Mouse (Mus musculus) urinary bladder, postnatal 36 days (tissue): ENCODE measurements around the gene Galntl5.
"Not testable (repeated sequence)": the region's sequence is repeated elsewhere in the genome, so short reads cannot be mapped to it uniquely, and the experiment has no call there.

Experiments used
- DNase-seq, 2 experiments: peaks; one replicate each; pipeline ENCODE4 v3.0.0; 2022; ENCODE audit warnings: low spot score in 2 of 2, mixed read lengths in 1 of 2

The Galntl5 gene

DNA sequence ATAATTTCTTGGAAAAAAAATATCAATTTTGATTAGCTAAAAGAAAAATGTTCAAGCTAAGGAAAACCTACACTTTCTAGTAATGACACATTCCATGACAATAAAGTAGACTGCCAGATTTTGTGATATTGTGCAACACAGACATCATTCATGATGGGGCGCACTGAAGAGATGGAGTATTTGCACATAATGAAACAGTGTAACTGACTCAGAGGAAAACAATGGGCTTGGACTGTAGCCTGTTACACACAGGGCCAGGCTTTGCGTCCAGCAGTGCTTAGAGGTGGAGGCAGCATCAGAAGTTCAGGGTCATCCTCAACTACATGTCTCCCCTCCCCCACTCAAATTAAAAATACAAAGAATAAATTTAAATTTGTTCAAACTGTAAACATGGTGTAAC, 9.3 kb downstream of the Galntl5 start:
- DNase-seq, result no peak

DNA sequence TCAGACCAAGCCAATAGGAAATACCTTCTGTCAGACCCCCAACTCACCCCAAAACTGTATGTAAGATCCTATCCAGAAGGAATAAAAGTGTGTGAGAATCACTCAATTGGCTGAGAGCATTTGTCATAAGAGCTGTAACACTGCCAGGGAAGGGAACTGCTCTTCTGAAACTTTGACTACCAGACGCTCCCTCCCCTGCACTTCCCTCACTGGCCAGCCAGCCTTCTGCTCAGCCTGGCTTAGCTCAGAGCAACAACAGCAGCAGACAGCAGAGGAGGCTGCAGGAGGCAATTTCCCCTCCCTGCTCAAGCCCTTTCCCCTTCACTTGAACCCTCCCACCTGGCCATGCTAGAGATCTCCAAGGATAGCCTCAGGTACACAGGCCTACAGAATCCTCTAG, 30.6 kb downstream of the Galntl5 start:
- no peak for DNase-seq

DNA sequence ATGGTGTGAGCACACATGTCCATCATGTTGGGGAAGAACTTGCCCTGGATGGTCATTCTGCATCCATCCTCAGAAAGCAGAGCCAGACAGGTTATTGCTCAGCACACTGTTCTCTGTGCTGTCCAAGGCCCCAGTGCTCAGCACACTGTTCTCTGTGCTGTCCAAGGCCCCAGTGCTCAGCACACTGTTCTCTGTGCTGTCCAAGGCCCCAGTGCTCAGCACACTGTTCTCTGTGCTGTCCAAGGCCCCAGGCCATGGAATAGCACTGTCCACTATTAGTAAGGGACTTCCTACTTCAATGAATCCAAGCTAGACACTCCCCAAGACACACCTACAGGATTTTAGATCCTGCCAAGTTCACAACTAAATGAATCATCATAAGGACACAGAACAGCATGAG, 32.0 kb downstream of the Galntl5 start:
- not testable (repeated sequence) for DNase-seq

DNA sequence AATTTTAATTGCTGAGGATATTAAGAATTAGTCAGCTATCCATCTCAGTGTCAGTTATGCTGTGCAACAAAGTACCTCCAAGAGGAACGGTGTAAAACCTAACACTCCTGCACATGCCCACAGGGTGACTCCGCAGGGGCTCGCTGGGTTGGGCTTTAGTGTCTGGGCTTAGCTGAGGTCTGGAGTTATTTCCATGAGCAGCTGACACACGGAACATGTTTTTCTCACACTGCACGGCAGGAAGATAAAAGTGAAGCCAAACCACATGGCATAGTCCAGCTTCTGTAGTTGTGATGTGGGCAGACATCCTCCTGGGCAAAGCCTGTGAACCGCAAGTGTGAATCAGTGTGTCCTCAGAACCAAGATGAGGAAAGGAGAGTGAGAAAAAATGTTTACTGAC, 33.7 kb downstream of the Galntl5 start:
- no peak for DNase-seq

DNA sequence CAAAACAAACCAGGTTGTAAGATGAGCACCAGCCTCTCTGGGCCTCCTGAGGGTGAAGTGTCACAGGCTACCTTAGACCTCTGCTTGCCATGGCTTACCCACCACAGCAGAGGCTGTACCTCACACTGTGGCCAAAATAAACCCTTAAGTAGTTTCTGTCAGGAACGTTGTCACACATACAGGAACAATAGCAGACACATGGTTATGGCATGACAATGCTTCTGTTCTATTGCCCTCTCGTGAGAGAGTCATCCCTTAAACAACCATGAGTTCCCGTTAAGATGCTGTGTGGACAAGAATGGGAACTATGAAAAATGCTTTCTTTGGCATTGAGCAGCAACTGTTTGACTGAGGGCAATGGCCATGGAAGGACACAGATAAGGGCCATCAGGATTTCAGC, 40.3 kb downstream of the Galntl5 start, which contains the start of gene Galnt11:
Galnt11 (plus strand) TSS at position 301 of the 400 bp plus-strand sequence.
- no peak for DNase-seq

DNA sequence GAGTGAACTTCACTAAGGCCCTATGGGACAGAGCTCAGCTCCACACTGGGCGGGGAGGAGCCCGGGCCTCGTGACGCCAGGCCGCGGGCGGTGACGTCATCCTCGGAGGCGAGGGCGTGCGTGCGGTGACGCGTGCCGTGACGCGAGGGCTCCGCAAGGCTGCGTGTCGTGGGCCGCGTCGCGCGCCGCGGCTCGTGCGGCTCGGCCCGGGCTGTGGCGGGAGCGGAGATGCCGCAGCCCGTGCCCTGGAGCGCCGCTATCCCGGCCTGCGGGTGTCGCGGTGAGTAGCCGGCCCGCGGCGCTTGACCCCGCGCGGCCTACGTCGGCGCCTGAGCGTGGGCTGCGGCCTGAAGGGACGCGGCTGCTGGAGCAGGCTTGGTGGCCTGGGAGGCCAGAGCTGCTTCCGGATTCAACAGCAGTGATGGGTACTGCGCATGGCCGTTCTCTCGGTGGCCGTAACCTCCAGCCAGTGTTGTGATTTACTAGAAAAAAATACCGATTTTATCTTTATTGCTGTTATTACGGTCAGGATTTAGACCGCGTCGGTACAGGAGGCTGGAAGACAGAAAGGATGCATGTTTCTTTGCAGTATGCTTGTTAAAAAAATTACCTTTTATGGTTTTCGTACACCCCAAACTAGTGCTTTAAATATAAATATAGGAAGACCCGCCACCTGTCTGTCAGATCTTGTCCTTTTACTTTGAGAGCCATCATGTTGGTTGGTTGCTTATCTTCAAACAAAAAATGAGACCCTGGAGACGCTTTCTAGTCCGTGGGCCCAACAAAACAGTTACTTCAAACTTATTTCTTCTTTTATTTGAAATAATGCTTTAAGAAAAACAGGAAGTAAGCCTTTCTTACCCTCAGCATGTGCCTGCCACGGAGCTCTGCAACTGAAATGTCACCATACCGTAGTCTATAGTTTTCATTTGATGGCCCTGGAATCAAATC, 41.8 kb downstream of the Galntl5 start, which contains the start of gene E130116L18Rik:
E130116L18Rik (minus strand) TSS at position 402 of the 951 bp plus-strand sequence.
- DNase-seq, result peak; percentile 78 to 83

DNA sequence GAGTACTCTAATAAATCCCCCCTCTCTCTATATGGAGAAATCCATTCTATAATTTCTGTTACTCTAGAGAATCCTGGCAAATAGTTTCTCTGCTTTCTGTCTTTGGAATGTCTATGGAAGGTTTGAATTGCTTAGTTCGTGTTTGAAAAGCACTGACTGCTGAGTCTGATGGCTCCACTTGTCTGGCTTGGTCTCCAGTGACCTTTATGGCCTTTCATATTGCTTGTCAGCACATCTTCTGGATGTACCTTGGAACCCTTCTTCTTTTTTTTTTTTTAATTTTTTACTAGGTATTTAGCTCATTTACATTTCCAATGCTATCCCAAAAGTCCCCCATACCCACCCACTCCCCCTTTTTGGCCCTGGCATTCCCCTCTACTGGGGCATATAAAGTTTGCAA, 43.1 kb downstream of the Galntl5 start:
- DNase-seq, result not testable (repeated sequence)

DNA sequence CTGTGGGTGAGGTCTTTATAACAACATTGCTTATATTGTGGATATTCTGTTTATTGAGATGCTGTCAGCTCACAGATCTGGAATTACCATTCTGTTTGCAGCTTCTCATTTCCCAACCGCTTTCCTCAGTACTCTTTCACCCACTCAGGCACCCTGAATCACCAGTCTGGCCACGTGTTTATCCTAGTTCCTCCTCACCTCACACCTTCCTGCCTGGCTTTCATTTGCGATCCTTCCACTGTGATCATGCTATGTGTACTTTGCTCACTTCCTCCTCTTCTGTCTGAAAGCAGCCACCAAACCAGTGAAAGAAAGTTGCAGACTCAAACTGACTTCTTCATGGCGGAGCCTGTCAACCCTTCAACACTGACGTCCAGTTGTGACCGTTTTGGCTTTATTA, 61.8 kb downstream of the Galntl5 start:
- DNase-seq, result peak in 1 of 2 experiments; percentile 23

DNA sequence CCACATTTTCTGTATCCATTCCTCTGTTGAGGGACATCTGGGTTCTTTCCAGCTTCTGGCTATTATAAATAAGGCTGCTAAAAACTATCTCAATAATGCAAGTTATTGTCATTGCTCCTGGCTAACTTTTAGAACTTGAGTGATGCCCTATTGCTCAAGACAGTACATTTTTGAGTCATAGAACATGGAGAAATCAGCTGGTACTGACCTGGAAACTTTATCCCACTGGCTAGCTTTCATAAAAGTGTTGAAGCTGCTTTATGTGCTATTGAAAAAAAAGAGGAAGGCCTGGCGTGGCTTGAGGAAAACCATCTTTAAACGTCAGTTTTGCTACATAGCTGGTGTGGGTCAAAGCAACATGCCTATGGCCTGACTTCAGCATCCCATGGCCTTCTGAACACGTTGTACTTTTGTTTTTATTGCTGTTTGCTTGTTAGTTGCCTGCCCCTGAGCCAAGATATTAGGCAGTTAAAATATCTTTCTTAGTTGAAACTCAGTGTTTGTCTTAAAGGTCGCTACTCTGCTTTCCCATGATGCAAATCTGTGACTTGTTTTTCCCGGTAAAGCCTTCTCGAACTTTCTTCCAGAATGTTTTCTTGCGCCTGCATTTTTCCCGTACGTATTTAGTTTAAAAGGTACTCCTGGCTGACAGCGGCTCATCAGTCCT, 64.7 kb downstream of the Galntl5 start:
- DNase-seq, result no peak

DNA sequence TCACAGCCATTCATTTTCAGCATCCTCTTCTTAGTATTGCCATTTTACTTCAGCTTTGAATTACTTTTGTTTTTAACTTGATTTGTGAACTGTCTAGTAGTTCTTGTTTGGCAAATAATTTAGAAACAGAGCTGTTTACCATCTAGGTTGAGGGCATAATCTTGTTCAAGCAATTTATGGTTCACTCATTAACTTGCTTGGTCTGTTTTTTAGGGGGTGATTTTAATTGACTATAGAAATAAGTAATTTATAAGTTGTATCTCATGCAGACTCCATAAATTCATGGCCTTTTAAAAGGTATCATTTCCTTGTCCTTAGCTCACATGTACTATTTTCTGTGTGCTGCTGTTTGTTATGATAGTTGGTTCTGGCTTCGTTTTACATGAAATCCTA, 65.2 kb downstream of the Galntl5 start:
- DNase-seq, result no peak

DNA sequence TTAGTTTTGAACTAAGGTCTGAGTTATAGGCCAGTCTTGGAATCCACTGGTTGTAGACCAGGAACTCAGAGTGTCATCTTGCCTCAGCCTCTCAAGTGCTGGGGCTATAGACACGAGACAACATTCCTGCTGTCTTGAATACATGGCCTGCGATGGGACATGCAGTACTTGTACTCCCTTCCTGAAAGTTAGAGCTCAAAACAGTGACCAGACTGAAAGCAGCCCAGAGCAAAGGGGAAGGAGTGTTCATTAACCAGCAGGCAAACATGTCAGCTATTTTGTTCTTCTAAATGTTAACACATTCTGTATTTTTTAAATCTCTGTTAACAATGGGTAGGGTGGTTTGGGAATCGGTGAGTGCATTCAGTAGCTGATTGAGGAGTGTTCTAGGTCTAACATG, 65.8 kb downstream of the Galntl5 start:
- no peak for DNase-seq

DNA sequence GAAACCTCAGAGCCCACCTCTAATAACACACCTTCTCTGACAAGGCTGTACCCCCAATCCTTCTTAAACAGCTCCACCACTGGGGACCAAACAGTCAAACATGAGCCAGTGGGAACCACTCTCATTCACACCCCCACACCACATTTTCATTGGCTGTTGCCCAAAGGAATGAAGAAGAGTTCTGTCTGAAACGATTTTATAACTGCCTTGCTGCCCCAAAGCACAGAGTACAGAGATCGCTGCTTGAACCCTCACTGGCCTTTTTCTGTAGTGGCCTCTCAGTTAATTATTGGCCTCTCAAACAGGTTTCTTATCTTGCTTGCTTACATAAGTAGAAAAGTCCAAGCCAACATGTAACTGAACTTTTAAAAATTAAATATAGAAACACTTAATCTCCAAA, 71.2 kb downstream of the Galntl5 start:
- DNase-seq, result no peak

DNA sequence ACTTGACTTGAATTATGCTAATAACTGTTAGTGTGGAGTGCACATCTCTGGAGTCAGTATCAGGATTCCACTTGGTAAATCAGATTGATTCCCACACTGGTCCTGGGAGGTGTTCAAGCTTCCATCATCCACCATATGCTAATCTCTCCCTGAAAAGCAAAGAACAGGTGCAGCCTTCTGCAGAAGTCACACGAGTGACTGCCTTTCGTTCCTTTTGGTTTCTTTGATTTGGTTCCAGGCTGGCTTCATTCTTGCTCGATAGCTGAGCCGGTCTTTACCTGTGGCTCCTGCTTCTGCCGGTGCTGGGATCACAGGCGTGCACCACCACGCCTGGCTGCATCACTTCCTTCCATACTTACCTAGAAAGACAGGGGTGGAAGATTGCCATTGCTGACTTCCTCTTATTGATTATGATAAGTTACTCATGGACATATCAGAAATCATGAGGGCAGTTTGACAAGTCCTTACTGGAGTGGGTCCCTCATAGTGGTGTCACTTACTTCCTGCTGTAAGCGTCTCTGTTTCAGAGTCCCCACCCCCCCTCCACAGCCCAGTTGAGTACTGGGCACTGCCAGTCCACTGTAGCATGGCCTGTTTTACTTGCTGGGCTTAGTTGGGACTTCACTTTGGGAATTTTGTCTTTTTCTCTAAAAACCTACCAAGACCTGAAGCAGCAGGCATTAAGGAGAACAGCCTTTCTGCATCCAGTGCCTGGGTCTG, 71.7 kb downstream of the Galntl5 start:
- DNase-seq, result no peak

DNA sequence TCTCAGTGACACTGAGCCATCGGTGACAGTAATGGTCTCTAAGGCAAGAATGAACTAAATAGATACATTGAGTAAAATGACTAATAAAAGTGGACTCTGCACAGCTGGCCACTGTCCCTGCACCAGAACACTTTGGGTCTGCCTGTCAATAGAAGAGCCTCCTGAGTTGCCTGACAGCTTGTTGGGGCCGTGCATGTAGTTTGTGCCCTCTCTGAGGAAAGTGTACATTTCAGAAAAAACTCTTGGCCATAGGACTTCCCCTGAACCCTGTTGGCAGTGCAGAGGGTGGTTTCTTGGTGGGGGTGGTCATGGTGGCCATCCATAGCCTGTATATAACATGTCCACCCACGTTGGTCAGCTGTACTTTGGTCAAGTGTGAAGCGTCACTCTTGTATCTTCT, 73.2 kb downstream of the Galntl5 start:
- no peak for DNase-seq

DNA sequence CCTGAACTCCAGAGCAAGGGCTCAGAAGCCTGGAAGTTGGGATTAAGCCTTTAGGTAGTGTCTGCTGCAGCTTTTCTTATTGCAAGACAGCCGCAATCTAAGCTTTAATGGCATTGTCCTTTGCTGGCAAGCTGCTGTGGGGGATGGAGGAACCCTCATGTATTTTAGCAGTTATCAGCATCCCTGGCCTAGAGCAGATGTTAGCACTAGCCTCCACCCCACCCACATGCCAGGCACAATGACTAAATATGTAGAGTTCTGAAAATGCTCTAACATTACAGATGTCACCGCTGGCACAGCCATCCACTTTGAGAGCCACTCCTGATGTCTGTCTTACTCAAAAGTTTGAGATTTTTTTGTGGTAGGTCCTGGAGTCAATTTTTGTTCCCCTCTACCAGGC, 75.4 kb downstream of the Galntl5 start:
- DNase-seq, result no peak

DNA sequence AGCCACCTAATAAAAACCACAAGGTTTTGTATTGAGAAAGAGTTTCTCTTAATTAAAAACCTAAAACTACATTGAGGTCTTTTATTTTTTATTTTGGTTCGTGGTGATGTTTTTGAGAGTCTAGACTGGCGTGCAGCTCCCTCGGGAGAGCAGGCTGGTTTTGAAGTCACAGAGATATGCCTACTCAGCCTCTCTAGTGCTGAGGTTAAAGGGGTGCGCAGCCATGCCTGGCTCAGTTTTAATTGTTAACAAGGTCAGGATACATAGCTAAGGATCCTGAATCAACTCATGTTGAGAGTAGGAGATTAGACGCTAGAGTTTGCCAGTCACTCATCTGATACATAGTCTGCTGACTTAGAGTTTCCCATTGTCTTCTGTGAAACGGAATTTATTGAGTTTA, 80.2 kb downstream of the Galntl5 start:
- DNase-seq, result no peak

DNA sequence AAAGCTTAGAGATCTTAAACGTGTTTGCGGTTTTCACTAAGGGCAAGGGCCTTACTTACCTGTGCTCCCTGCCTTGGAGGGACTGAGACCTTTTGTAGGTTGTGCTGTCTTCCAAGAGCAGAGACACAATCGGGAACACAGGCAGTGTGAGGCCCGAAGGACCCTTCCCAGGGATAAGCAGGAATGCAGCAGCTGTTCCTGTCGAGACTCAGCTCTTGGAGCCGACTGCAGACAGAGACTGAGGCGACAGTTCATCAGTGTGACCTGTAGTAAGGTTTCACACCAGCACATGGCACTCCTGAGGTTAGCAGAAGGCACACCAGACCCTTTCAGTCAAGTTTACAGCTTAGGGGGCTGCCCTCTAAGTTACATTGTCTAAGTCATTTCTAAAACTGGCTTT, 81.0 kb downstream of the Galntl5 start:
- no peak for DNase-seq

DNA sequence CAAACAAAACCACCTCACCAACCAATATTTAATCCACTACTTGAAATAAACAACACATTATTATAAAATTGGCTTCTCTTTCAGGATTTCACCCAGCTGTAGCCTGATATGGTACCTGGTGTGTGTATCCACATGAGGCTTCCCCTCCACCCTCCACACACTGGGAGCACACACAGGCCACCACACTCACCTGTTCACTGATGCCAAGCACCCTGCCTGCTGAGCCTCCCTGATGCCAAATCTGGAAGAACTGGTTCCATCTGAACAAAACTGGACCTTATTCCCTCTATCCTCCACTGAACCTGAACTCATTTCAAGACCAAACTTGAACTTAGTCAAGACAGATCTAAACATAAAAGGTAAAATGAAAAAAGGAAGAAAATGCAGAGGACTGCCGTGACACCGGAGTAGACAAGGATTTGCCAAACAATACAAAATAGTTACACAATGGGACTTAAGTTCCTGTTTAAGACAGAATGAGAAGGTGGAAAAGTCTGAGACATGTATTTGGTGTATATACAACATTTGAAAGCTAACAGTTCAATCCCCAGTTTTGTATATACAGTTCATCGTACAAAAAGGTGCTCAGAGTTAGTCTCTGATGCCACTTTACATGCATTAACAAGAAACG, 87.1 kb downstream of the Galntl5 start:
- DNase-seq, result no peak
